Mouse (Mus musculus) embryonic facial prominence, embryonic 10.5 days (tissue): ENCODE measurements at regions not wholly inside any gene's neighbourhood (a gene's known extent, or its start where the extent isn't known, plus 50 kb on each side); places are given as distances from the start of the nearest gene placed in this dataset.

Experiments used
- DNase-seq: peaks from one replicate; pipeline ENCODE4 v3.0.0-alpha.2; 2017; ENCODE audit warnings: low spot score
- H3K27ac ChIP-seq: fragments of 300-500 bp; sonication (generic); replicated peaks from 2 replicates; pipeline ENCODE4 v1.5.1; 2016; ENCODE audit warnings: mild to moderate bottlenecking
- H3K27me3 ChIP-seq: fragments of 300-500 bp; sonication (generic); replicated peaks from 2 replicates; pipeline ENCODE4 v1.6.1; 2016; ENCODE audit warnings: low read depth, mild to moderate bottlenecking; ENCODE audit not compliant: poor library complexity, severe bottlenecking
- H3K36me3 ChIP-seq: fragments of 300-500 bp; sonication (generic); replicated peaks from 2 replicates; pipeline ENCODE4 v1.6.1; 2016; ENCODE audit warnings: mild to moderate bottlenecking, moderate library complexity
- H3K4me1 ChIP-seq: fragments of 300-500 bp; sonication (generic); 2 replicates; pipeline ENCODE4 v1.6.1; 2016
- H3K4me3 ChIP-seq: fragments of 300-500 bp; sonication (generic); 2 replicates; pipeline ENCODE4 v1.5.1; 2016; ENCODE audit warnings: mild to moderate bottlenecking, moderate library complexity
- H3K9me3 ChIP-seq: fragments of 300-500 bp; sonication (generic); 2 replicates; pipeline ENCODE4 v1.6.1; 2016; ENCODE audit warnings: mild to moderate bottlenecking
- WGBS: fragments of 180-500 bp; shearing (Covaris S2); methylation state at CpG from one replicate; pipeline ENCODE4 v1.1.7; 2016; 5-methylcytosine and 5-hydroxymethylcytosine counted together

- DNase-seq, result no peak
Measured at GRCm38 (mm10) chr5:35176112-35176848, 70.7 kb upstream of the Lrpap1 start.

GRCm38 (mm10) chr5:35174318-35174717 is 68.8 kb upstream of the Lrpap1 start:
- Histone ChIP-seq H3K27ac (no peak overlapping the region), H3K4me3 (no peak overlapping the region), H3K4me1 (0 out of 2 replicates have a peak, but pooled peaks cover 8% of the 10 kb centered on the region), H3K9me3 (no peaks in the 10 kb centered on the region), H3K27me3 (no peaks in the 10 kb centered on the region), H3K36me3 (no peaks in the 10 kb centered on the region)
- 68% methylated on average over 4 of the region's 4 CpGs for WGBS
- DNase-seq, result no peak

More at GRCm38 (mm10) chr5:35176112-35176848, 70.7 kb upstream of the Lrpap1 start:
- WGBS, result 53% methylated on average over 13 of the region's 13 CpGs
- Histone ChIP-seq H3K4me1 (0 out of 2 replicates have a peak, but pooled peaks cover 9% of the 10 kb centered on the region), H3K27ac (no peak overlapping the region), H3K36me3 (no peaks in the 10 kb centered on the region), H3K4me3 (no peak overlapping the region), H3K27me3 (no peaks in the 10 kb centered on the region), H3K9me3 (no peaks in the 10 kb centered on the region)

- no peak for DNase-seq
- H3K4me3 ChIP-seq, result no peak overlapping the region
Measured at GRCm38 (mm10) chr5:35171336-35171735, 65.8 kb upstream of the Lrpap1 start.

GRCm38 (mm10) chr5:35170369-35171130 is 65.0 kb upstream of the Lrpap1 start:
- no peaks in the 10 kb centered on the region for H3K4me1 ChIP-seq
- H3K36me3 ChIP-seq, result no peaks in the 10 kb centered on the region
- no peak for DNase-seq
- no peak overlapping the region for H3K27ac ChIP-seq
- H3K9me3 ChIP-seq, result no peaks in the 10 kb centered on the region
- WGBS, result 91% methylated on average over 11 of the region's 11 CpGs
- H3K4me3 ChIP-seq, result no peak overlapping the region
- no peaks in the 10 kb centered on the region for H3K27me3 ChIP-seq

More at GRCm38 (mm10) chr5:35171336-35171735, 65.8 kb upstream of the Lrpap1 start:
- no peaks in the 10 kb centered on the region for H3K36me3 ChIP-seq
- 85% methylated on average over 3 of the region's 3 CpGs for WGBS
- no peaks in the 10 kb centered on the region for H3K4me1 ChIP-seq
- no peaks in the 10 kb centered on the region for H3K27me3 ChIP-seq
- no peaks in the 10 kb centered on the region for H3K9me3 ChIP-seq
- no peak overlapping the region for H3K27ac ChIP-seq

- Histone ChIP-seq H3K27ac (no peak overlapping the region), H3K36me3 (no peaks in the 10 kb centered on the region), H3K27me3 (no peaks in the 10 kb centered on the region), H3K9me3 (no peaks in the 10 kb centered on the region), H3K4me3 (no peak overlapping the region), H3K4me1 (no peaks in the 10 kb centered on the region)
- WGBS, result 75% methylated on average over 7 of the region's 7 CpGs
- no peak for DNase-seq
Measured at GRCm38 (mm10) chr5:35169614-35170293, 64.2 kb upstream of the Lrpap1 start.

GRCm38 (mm10) chr5:35168853-35169252 is 63.3 kb upstream of the Lrpap1 start:
- WGBS, result 73% methylated on average over 5 of the region's 5 CpGs
- H3K4me1 ChIP-seq, result no peaks in the 10 kb centered on the region
- no peak overlapping the region; the same call in 1 of the 2 replicates for H3K27ac ChIP-seq
- no peak for DNase-seq
- H3K36me3 ChIP-seq, result no peaks in the 10 kb centered on the region
- H3K4me3 ChIP-seq, result no peak overlapping the region
- no peaks in the 10 kb centered on the region for H3K9me3 ChIP-seq
- no peaks in the 10 kb centered on the region for H3K27me3 ChIP-seq

- Histone ChIP-seq H3K27ac (no peak overlapping the region), H3K9me3 (no peaks in the 10 kb centered on the region), H3K4me1 (no peaks in the 10 kb centered on the region), H3K27me3 (no peaks in the 10 kb centered on the region), H3K36me3 (no peaks in the 10 kb centered on the region), H3K4me3 (no peak overlapping the region)
- WGBS, result 90% methylated on average over 6 of the region's 6 CpGs
- no peak for DNase-seq
Measured at GRCm38 (mm10) chr5:35168369-35168768, 62.8 kb upstream of the Lrpap1 start.

GRCm38 (mm10) chr5:35165993-35166392 is 60.4 kb upstream of the Lrpap1 start:
- Histone ChIP-seq H3K36me3 (no peaks in the 10 kb centered on the region), H3K27ac (no peak overlapping the region), H3K9me3 (no peaks in the 10 kb centered on the region), H3K4me3 (no peak overlapping the region), H3K4me1 (no peaks in the 10 kb centered on the region), H3K27me3 (no peaks in the 10 kb centered on the region)
- WGBS, result 82% methylated on average over 8 of the region's 8 CpGs
- DNase-seq, result no peak

GRCm38 (mm10) chr5:35165459-35165858 is 59.9 kb upstream of the Lrpap1 start:
- Histone ChIP-seq H3K27me3 (no peaks in the 10 kb centered on the region; the same call in 1 of the 2 replicates), H3K27ac (no peak overlapping the region), H3K9me3 (no peaks in the 10 kb centered on the region), H3K36me3 (no peaks in the 10 kb centered on the region), H3K4me3 (no peak overlapping the region), H3K4me1 (no peaks in the 10 kb centered on the region)
- no peak for DNase-seq
- 69% methylated on average over 2 of the region's 2 CpGs for WGBS

GRCm38 (mm10) chr5:35162607-35163006 is 57.0 kb upstream of the Lrpap1 start:
- H3K27ac ChIP-seq, result no peak overlapping the region
- H3K4me3 ChIP-seq, result no peak overlapping the region
- H3K9me3 ChIP-seq, result no peaks in the 10 kb centered on the region
- WGBS, result 88% methylated on average over 4 of the region's 4 CpGs
- H3K27me3 ChIP-seq, result peaks cover 8% of the 10 kb centered on the region
- peaks cover 25% of the 10 kb centered on the region for H3K4me1 ChIP-seq
- H3K36me3 ChIP-seq, result no peaks in the 10 kb centered on the region
- DNase-seq, result no peak

- WGBS, result 89% methylated on average over 3 of the region's 3 CpGs
- Histone ChIP-seq H3K4me3 (no peak overlapping the region), H3K9me3 (no peaks in the 10 kb centered on the region), H3K27ac (no peak overlapping the region), H3K4me1 (peaks cover 30% of the 10 kb centered on the region), H3K36me3 (no peaks in the 10 kb centered on the region), H3K27me3 (peaks cover 10% of the 10 kb centered on the region)
- DNase-seq, result no peak
Measured at GRCm38 (mm10) chr5:35162120-35162519, 56.6 kb upstream of the Lrpap1 start.

GRCm38 (mm10) chr5:35160929-35161815 is 55.6 kb upstream of the Lrpap1 start:
- Histone ChIP-seq H3K9me3 (no peaks in the 10 kb centered on the region), H3K27me3 (peaks cover 14% of the 10 kb centered on the region), H3K27ac (0 out of 2 replicates have a peak overlapping the region, but pooled peaks have one; percentile 40), H3K36me3 (no peaks in the 10 kb centered on the region), H3K4me1 (peaks cover 39% of the 10 kb centered on the region), H3K4me3 (no peak overlapping the region)
- DNase-seq, result no peak
- 80% methylated on average over 5 of the region's 5 CpGs for WGBS
